Mouse (Mus musculus) E14TG2a.4 (cell line): ENCODE results near the gene Ung.

Source experiments
- CTCF ChIP-seq: conservative IDR thresholded peaks from 2 replicates; pipeline ENCODE4 v1.5.1; 2014; ENCODE audit warnings: low read length
- POU5F1 ChIP-seq: IDR thresholded peaks from 2 replicates; pipeline ENCODE4 v1.6.1; 2014; ENCODE audit warnings: low read length, borderline replicate concordance

DNA sequence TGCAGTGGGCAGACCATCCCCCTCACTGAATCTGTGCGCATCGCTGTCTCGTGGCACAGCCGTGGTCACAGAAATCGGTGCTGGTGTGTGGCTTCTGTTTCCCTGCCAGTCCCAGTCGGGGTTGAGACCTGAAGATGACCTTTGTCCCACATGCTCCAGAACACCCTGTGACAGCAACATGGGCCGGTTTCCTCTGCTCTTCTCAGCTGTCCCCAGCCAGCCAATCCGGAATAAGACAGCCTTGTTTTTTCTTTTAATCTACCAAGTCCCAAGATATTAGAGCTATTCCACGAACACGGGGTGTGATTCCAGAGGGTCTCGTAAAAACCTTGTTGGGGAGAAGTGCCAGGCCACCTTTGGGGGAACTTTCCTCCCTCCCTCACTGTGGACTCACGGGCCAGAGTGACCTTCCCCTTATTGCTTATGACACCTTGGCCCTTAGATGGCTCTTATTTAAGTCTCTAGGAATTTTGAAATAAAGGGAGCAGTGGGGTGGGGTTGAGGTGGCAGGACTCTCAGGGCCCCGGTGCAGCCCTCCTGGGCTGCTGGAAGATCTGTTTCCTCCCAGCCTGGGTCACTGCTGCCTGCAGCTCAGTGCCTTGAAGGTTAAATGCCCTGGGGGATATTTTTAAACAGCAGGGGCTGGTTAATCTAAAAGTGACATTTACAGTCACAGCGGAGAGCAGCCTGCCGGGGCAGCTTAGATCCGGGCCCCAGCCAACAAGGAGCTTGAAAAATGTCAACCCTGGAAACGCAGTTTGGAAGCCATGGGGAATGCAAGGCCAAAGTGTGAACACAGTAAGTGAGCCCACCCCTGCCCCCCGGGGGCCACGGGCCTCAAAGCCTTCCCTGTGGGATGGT is 16.1 kb downstream of the Ung start, which contains the start of gene Acacb:
- TF ChIP-seq CTCF: no peak
- TF ChIP-seq POU5F1: no peak
